Mouse (Mus musculus) spleen, adult 2 months (tissue): Measurements from ENCODE around the gene Gm4969. TPM values are rescaled to one million over a fixed set of nuclear protein-coding genes. Genes with fewer than 3 reads are reported as not detected.
A peak's percentile ranks its signal among the peaks of the same experiment; 100 is the strongest.
"Not testable (repeated sequence)": the region's sequence is repeated elsewhere in the genome, so short reads cannot be mapped to it uniquely, and the experiment has no call there.

Source experiments
- DNase-seq, 2 experiments: peaks; one replicate each; pipeline versions ENCODE4 v3.0.0 to v3.0.0-alpha.2; 2012 to 2021; ENCODE audit warnings: low spot score in 2 of 2, low read depth in 1 of 2
- H3K27ac ChIP-seq: fragments of 200-500 bp; 2 replicates; pipeline ENCODE4 v1.5.1; 2012; ENCODE audit warnings: low read length, inconsistent platforms; ENCODE audit not compliant: insufficient read depth
- H3K27me3 ChIP-seq: fragments of 200-500 bp; 2 replicates; pipeline ENCODE4 v1.6.1; 2012; ENCODE audit warnings: mild to moderate bottlenecking, moderate library complexity, low read length, inconsistent platforms; ENCODE audit not compliant: control insufficient read depth, insufficient read depth
- H3K36me3 ChIP-seq: fragments of 200-500 bp; 2 replicates; pipeline ENCODE4 v1.6.1; 2012; ENCODE audit warnings: mild to moderate bottlenecking, low read length, inconsistent platforms; ENCODE audit not compliant: control insufficient read depth, insufficient read depth
- H3K4me1 ChIP-seq: fragments of 200-500 bp; 2 replicates; pipeline ENCODE4 v1.6.1; 2011; ENCODE audit warnings: inconsistent platforms; ENCODE audit not compliant: control insufficient read depth, insufficient read depth, insufficient read length
- H3K4me3 ChIP-seq: fragments of 200-500 bp; 2 replicates; pipeline ENCODE4 v1.5.1; 2011; ENCODE audit warnings: mild to moderate bottlenecking, inconsistent platforms; ENCODE audit not compliant: insufficient read depth, insufficient read length; ENCODE audit errors: extremely low read depth
- CTCF ChIP-seq: fragments of 200-500 bp; IDR thresholded peaks from 2 replicates; pipeline ENCODE4 v1.5.1; 2011; ENCODE audit warnings: mild to moderate bottlenecking, inconsistent platforms; ENCODE audit not compliant: insufficient read depth, insufficient read length, insufficient replicate concordance; ENCODE audit errors: extremely low read depth
- POLR2A ChIP-seq: fragments of 200-500 bp; IDR thresholded peaks from 2 replicates; pipeline ENCODE4 v1.6.1; 2011; ENCODE audit warnings: low read depth, low read length, inconsistent platforms
- WGBS: fragments of 180-500 bp; shearing (Covaris S2); methylation state at CpG from one replicate; pipeline ENCODE4 v1.1.7; 2018; 5-methylcytosine and 5-hydroxymethylcytosine counted together
- polyA plus RNA-seq: library from polyadenylated mRNA; depleted of rRNA; stranded (reverse); fragments of >200 nt; gene quantifications from 2 replicates; pipeline ENCODE4 v1.2.3, GENCODE M21; 2012

Gm4969 gene
- polyA plus RNA-seq, 1 experiment = not detected

GRCm38 (mm10) chr7:19074494-19074893, 43.7 kb downstream of the Gm4969 start:
- 94% methylated on average over 6 of the region's 6 CpGs for WGBS
- H3K4me3 ChIP-seq = no peak overlapping the region
- DNase-seq = no peak
- TF ChIP-seq POLR2A (no peak), CTCF (no peak)
- H3K27ac ChIP-seq = no peak overlapping the region
- no peaks in the 10 kb centered on the region for H3K36me3 ChIP-seq
- H3K27me3 ChIP-seq = peaks cover 20% of the 10 kb centered on the region
- peaks cover 19% of the 10 kb centered on the region for H3K4me1 ChIP-seq

- Histone ChIP-seq H3K27me3 (peaks cover 17% of the 10 kb centered on the region), H3K36me3 (no peaks in the 10 kb centered on the region), H3K4me3 (no peak overlapping the region), H3K27ac (no peak overlapping the region), H3K4me1 (peaks cover 19% of the 10 kb centered on the region)
- no peak for DNase-seq
- WGBS = 71% methylated on average over 9 of the region's 9 CpGs
- TF ChIP-seq POLR2A (no peak), CTCF (0 out of 2 replicates have a peak, but pooled peaks have one; percentile 10)
Observed at GRCm38 (mm10) chr7:19073504-19073903, 44.7 kb downstream of the Gm4969 start.

DNA sequence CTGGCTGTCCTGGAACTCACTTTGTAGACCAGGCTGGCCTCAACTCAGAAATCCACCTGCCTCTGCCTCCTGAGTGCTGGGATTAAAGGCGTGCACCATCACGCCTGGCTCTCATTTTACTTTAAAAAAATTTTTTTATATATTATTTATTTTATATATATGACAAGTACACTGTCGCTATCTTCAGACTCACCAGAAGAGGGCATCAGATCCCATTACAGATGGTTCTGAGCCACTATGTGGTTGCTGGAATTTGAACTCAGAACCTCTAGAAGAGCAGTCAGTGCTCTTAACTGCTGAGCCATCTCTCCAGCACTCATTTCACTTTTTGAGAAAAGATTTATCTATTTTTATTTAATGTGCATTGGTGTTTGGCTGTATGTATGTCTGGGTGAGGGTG, 47.1 kb downstream of the Gm4969 start:
- not testable (repeated sequence) for H3K36me3 ChIP-seq, H3K4me1 ChIP-seq, DNase-seq, H3K27ac ChIP-seq, H3K4me3 ChIP-seq
- H3K27me3 ChIP-seq = peaks cover 17% of the 10 kb centered on the region
- 34% methylated on average over 3 of the region's 3 CpGs for WGBS

DNA sequence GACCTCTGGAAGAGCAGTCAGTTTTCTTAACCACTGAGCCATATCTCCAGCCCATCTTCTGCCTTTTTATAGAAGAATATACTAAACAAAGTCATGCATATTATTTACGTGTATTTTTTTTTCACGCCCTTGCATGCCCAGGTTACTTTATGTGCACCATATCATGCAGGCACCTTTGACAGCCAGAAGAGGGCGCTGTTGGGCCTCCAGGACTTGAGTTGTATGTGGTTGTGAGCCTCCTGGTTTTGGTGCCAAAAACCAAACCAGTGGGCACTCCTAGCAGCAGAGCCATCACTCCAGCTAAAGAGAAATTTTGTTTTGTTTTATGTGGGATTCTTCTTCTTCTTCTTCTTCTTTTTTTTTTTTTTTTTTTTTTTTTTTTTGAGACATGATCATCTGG, 48.7 kb downstream of the Gm4969 start:
- Histone ChIP-seq H3K36me3 (no peaks in the 10 kb centered on the region), H3K4me1 (no peaks in the 10 kb centered on the region), H3K27me3 (peaks cover 13% of the 10 kb centered on the region), H3K27ac (no peak overlapping the region), H3K4me3 (no peak overlapping the region)
- TF ChIP-seq CTCF (peak; percentile 23; the same call in 1 of the 2 replicates), POLR2A (no peak)
- no peak for DNase-seq
- WGBS = 52% methylated on average over 3 of the region's 3 CpGs

DNA sequence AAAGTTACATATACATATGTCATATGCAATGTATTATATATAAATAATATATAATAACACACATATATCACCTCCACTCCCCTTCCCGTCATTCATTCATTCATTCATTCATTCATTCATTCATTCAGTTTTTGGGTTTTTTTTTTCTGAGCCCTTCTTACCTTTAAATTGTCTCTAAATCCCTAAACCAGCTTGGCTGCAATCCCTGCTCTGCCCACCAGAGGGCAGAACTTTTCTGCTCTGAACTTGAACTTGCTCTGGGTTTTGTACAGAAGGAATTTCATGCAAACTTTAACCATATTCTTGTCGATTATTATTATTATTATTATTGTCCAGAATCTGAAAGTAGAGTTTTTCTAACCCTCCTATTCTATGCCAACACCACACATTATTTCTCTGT, 49.5 kb downstream of the Gm4969 start:
- peaks cover 11% of the 10 kb centered on the region for H3K27me3 ChIP-seq
- no peak overlapping the region for H3K27ac ChIP-seq
- TF ChIP-seq POLR2A (no peak), CTCF (peak; percentile 78; the same call in 1 of the 2 replicates)
- 2% methylated on average over 2 of the region's 2 CpGs for WGBS
- H3K36me3 ChIP-seq = no peaks in the 10 kb centered on the region
- peak; percentile 57 to 69 for DNase-seq
- no peaks in the 10 kb centered on the region for H3K4me1 ChIP-seq
- H3K4me3 ChIP-seq = no peak overlapping the region

GRCm38 (mm10) chr7:19067935-19068334, 50.2 kb downstream of the Gm4969 start:
- 68% methylated on average over 12 of the region's 14 CpGs for WGBS
- Histone ChIP-seq H3K27me3 (peaks cover 12% of the 10 kb centered on the region), H3K4me1 (no peaks in the 10 kb centered on the region), H3K27ac (no peak overlapping the region), H3K36me3 (no peaks in the 10 kb centered on the region), H3K4me3 (no peak overlapping the region)
- TF ChIP-seq POLR2A (no peak), CTCF (no peak)
- DNase-seq = no peak

GRCm38 (mm10) chr7:19067063-19067462, 51.1 kb downstream of the Gm4969 start:
- DNase-seq = no peak
- H3K4me3 ChIP-seq = no peak overlapping the region
- no peak for TF ChIP-seq CTCF
- no peak for TF ChIP-seq POLR2A
- H3K27ac ChIP-seq = no peak overlapping the region
- H3K4me1 ChIP-seq = no peaks in the 10 kb centered on the region
- H3K27me3 ChIP-seq = peaks cover 12% of the 10 kb centered on the region
- no peaks in the 10 kb centered on the region for H3K36me3 ChIP-seq
- WGBS = 33% methylated on average over 14 of the region's 14 CpGs
